Mouse (Mus musculus) kidney, adult 2 months (tissue): ENCODE results near the gene Vhl.

Experiments used
- CTCF ChIP-seq: fragments of 200-500 bp; conservative IDR thresholded peaks from 2 replicates; pipeline ENCODE4 v1.5.1; 2011; ENCODE audit warnings: low read depth, mild to moderate bottlenecking, control low read depth, low read length, moderate library complexity, mixed read lengths; ENCODE audit not compliant: insufficient read depth, insufficient read length
- POLR2A ChIP-seq: fragments of 200-500 bp; IDR thresholded peaks from one replicate; pipeline ENCODE4 v1.6.1; 2011; ENCODE audit warnings: low read depth, low read length, control low read depth

GRCm38 (mm10) chr6:113583023-113583422, 40.7 kb upstream of the Vhl start:
- TF ChIP-seq CTCF: no peak
- no peak for TF ChIP-seq POLR2A
